Mouse (Mus musculus) G1E (cell line): ENCODE results near the gene Qrich1.

Source experiments
- CTCF ChIP-seq: IDR thresholded peaks from 2 replicates; pipeline ENCODE4 v1.5.1; 2012; ENCODE audit warnings: low read depth, low read length, inconsistent platforms, mixed read lengths
- GATA1 ChIP-seq: IDR thresholded peaks from 2 replicates; pipeline ENCODE4 v1.6.1; 2012; ENCODE audit warnings: borderline replicate concordance, low read length, inconsistent platforms, mixed read lengths
- GATA2 ChIP-seq: IDR thresholded peaks from 2 replicates; pipeline ENCODE4 v1.6.1; 2012; ENCODE audit warnings: low read depth, low read length, inconsistent platforms, borderline replicate concordance
- POLR2AphosphoS5 ChIP-seq: IDR thresholded peaks from 2 replicates; pipeline ENCODE4 v1.6.1; 2012; ENCODE audit warnings: low read depth, low read length, inconsistent platforms; ENCODE audit not compliant: insufficient replicate concordance
- TAL1 ChIP-seq: conservative IDR thresholded peaks from 2 replicates; pipeline ENCODE4 v1.6.1; 2012; ENCODE audit warnings: low read depth, low read length, inconsistent platforms, mixed read lengths

GRCm38 (mm10) chr9:108564131-108564530 lies 47.5 kb downstream of the Qrich1 start:
- TF ChIP-seq CTCF (no peak), GATA1 (no peak), GATA2 (no peak), TAL1 (no peak), POLR2AphosphoS5 (no peak)
